Mouse (Mus musculus): Measurements from ENCODE around the gene Srms. TPM values are rescaled to one million over a fixed set of nuclear protein-coding genes. Genes with fewer than 3 reads are reported as not detected.
A peak's percentile ranks its signal among the peaks of the same experiment; 100 is the strongest.

Srms gene
- polyA plus RNA-seq, 1 experiment from 2014 or later, result 0.16 TPM

GRCm38 (mm10) chr2:181155801-181156200, 57.2 kb downstream of the Srms start:
- Histone ChIP-seq H3K4me3 (replicated peaks; ENCODE audit: low read depth, low read length) (peak overlapping the region; percentile 48), H3K36me3 (ENCODE audit: control insufficient read depth, insufficient read depth, low read length) (peaks cover 8% of the 10 kb centered on the region), H3K27me3 (ENCODE audit: control insufficient read depth, insufficient read depth, low read length) (no peaks in the 10 kb centered on the region), H3K9me3 (ENCODE audit: control insufficient read depth, low read length) (no peaks in the 10 kb centered on the region), H3K4me1 (ENCODE audit: control insufficient read depth, insufficient read depth, low read length) (peaks cover 36% of the 10 kb centered on the region), H3K9ac (replicated peaks; ENCODE audit: low read length) (peak overlapping the region; percentile 73), H3K4me2 (ENCODE audit: low read length) (peak overlapping the region; percentile 69), H3K27ac (replicated peaks; ENCODE audit: low read depth, low read length) (peak overlapping the region; percentile 88; the same call in 1 of the 2 replicates)
- DNase-seq (no peak), ATAC-seq (ENCODE audit: low FRiP score, low TSS enrichment) (no peak)
- 65% methylated on average over 4 of the region's 4 CpGs for WGBS

Other genes starting within 250 kb of the Srms start
- gene Arfgap1, start 246.0 kb downstream of the Srms start, polyA plus RNA-seq (2014; fragmentation: Nextera tagmentation; extraction: Ambion mirVana), result 86.6 and 92.4 TPM in 2 replicates
- gene Col20a1, start 226.7 kb downstream of the Srms start, polyA plus RNA-seq (2014; fragmentation: Nextera tagmentation; extraction: Ambion mirVana), result 0.16 and 0.24 TPM in 2 replicates
- gene Chrna4, start 169.6 kb downstream of the Srms start, polyA plus RNA-seq (2014; fragmentation: Nextera tagmentation; extraction: Ambion mirVana), result 50.8 and 52.6 TPM in 2 replicates
- gene Kcnq2, start 77.9 kb downstream of the Srms start, polyA plus RNA-seq (2014; fragmentation: Nextera tagmentation; extraction: Ambion mirVana), result 52.0 and 52.4 TPM in 2 replicates
- 12.7 and 14.1 TPM in 2 replicates for gene Eef1a2, start 56.2 kb downstream of the Srms start, polyA plus RNA-seq (2014; fragmentation: Nextera tagmentation; extraction: Ambion mirVana)
- gene Ppdpf, start 25.9 kb downstream of the Srms start, polyA plus RNA-seq (2014; fragmentation: Nextera tagmentation; extraction: Ambion mirVana), result 442 and 539 TPM in 2 replicates
- gene Ptk6, start 10.4 kb downstream of the Srms start, polyA plus RNA-seq (2014; fragmentation: Nextera tagmentation; extraction: Ambion mirVana), result not detected in 2 replicates
- gene Fndc11, start 6.8 kb upstream of the Srms start, polyA plus RNA-seq (2014; fragmentation: Nextera tagmentation; extraction: Ambion mirVana), result 0.39 and 0.49 TPM in 2 replicates
- gene Helz2, start 28.8 kb upstream of the Srms start, polyA plus RNA-seq (2014; fragmentation: Nextera tagmentation; extraction: Ambion mirVana), result 0.19 and 0.39 TPM in 2 replicates
- gene Gmeb2, start 74.8 kb upstream of the Srms start, polyA plus RNA-seq (2014; fragmentation: Nextera tagmentation; extraction: Ambion mirVana), result 15.7 and 19.5 TPM in 2 replicates
- gene Stmn3, start 101.3 kb upstream of the Srms start, polyA plus RNA-seq (2014; fragmentation: Nextera tagmentation; extraction: Ambion mirVana), result 1,182 and 1,543 TPM in 2 replicates
- gene Rtel1, start 106.6 kb upstream of the Srms start, polyA plus RNA-seq (2014; fragmentation: Nextera tagmentation; extraction: Ambion mirVana), result 40.3 and 46.9 TPM in 2 replicates
- gene Zgpat, start 151.7 kb upstream of the Srms start, polyA plus RNA-seq (2014; fragmentation: Nextera tagmentation; extraction: Ambion mirVana), result 65.0 and 67.7 TPM in 2 replicates
- 65.8 and 76.2 TPM in 2 replicates for gene Arfrp1, start 152.2 kb upstream of the Srms start, polyA plus RNA-seq (2014; fragmentation: Nextera tagmentation; extraction: Ambion mirVana)
- gene Lime1, start 166.9 kb upstream of the Srms start, polyA plus RNA-seq (2014; fragmentation: Nextera tagmentation; extraction: Ambion mirVana), result 43.7 and 50.1 TPM in 2 replicates
- 18.8 and 22.2 TPM in 2 replicates for gene Zbtb46, start 246.2 kb upstream of the Srms start, polyA plus RNA-seq (2014; fragmentation: Nextera tagmentation; extraction: Ambion mirVana)